Mouse (Mus musculus) cerebellum, adult (tissue): Measurements from ENCODE around the gene Zfp579.
"Not testable (repeated sequence)": the region's sequence is repeated elsewhere in the genome, so short reads cannot be mapped to it uniquely, and the experiment has no call there.

Source experiments
- ATAC-seq: cut with Nextera tagmentation; 2 replicates; pipeline ENCODE4 v1.9.2; 2017; ENCODE audit warnings: mild to moderate bottlenecking, moderate library complexity, mixed read lengths; ENCODE audit not compliant: insufficient number of reproducible peaks, low FRiP score, low TSS enrichment

The Zfp579 gene

DNA sequence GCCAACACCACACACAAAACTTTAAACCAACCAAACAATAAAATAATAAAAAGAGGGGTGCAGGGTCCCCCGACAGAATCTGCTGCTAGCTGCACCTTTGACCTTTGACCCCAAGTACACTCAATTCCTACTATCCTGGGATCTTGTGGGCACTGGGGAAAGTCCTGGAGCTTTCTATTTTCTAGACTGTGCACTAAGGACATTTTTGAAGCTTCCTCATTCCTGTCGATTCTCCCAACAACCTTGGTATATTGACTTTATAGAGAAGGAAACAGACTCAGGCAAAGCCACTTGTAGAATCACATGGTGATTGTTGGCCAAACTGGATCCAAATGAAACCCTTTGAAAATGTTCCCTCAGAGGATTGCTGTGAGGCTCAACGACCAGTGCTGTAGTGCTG, 20.1 kb upstream of the Zfp579 start:
- no peak for ATAC-seq

DNA sequence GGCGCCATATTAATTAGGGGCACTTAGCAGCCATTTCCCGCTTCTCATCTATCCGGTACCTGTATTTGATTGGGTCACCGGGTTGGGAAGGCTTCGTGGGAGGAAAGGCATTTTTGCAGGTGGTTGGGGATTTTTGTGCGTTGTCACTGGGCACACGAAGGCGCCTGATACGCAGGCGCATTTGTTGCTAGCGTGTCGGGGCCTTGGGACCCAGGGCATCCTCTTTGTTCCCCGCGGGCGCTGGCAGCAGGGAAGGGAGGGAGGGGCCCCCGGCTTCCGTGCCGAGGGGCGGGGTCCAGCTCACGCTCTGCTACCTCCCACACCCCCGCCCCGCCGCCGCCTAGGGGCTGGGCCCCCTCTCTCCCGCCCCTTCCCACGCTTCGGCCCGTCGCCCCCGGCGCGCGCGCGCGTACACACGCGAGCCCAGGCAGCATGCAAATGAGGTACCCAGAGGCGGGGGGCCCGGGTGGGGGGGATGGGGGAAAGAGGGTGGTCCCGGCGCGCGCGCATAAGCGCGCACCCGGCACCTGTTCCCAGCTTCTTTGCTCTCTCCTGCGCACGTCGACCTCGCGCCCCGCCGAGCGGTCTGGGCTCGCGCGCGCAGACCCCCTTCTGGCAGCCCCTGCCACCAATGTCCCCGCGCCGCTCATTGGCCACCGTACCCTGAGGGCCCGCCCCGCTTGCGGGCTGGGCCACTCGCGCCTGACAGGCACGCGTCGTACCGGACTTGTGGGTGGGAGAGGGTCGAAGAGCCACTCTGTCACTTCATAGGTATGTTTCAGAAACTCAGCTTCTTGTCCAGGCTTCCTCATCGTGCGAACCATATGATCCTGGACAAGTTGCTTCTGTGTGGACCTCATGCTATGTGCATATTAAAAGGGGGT, 19.4 kb upstream of the Zfp579 start, which contains the start of gene Gm44973:
Gene Gm44973, plus strand, starts transcription at position 379 of the 884 bp plus-strand sequence.
- ATAC-seq, result peak; percentile 81

DNA sequence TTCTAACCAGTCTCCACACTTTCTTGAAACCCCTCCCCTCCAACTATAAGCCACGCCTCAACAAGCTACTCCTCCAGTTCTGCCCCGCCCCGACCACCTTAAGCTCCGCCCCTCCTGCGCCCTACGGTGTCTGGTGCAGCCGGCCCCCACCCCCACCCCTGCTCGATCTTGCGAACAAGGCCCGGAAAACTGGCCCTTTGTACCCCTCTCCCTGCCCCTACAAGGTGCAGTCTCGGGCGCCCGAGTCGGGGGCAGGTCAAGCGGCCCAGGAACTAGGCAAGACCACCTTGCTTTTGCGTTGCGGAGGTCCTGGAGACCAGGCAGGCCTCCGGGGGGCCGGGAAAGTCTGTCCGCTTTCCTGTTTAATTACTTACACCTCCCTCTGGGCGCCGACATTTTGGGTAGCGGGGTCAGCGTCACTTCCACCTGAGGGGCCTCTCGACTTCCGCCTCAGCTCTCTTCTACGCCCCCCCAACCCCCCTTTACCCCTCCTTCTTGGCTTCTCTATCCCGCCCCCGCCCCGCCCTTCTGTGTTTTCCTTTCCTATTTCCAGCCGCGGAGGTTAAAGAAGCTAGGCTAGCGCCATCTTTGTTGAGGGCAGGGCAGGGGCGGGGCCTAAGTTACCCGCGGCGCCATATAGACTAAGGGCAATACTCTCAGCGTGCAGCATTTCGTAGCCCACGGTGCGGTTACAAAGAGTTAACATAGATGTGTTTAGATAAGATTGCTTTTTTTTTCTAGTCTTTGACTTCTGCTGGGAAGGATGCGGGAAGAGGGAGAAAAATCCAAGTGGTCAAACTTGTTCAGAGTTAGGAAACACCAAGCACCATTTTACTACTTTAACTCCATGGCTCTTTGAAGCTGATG, 18.5 kb upstream of the Zfp579 start, which contains the start of the genes Zfp524 and Fiz1:
Gene Zfp524, plus strand, starts transcription at position 165 of the 867 bp plus-strand sequence.
Gene Fiz1, minus strand, starts transcription at position 447 of the 867 bp plus-strand sequence.
- ATAC-seq, result peak; percentile 36; the same call in 1 of the 2 replicates

- ATAC-seq, result no peak
Observed at GRCm38 (mm10) chr7:5012681-5013513, 16.9 kb upstream of the Zfp579 start.

- ATAC-seq, result no peak
Observed at GRCm38 (mm10) chr7:5008229-5008628, 12.3 kb upstream of the Zfp579 start.

DNA sequence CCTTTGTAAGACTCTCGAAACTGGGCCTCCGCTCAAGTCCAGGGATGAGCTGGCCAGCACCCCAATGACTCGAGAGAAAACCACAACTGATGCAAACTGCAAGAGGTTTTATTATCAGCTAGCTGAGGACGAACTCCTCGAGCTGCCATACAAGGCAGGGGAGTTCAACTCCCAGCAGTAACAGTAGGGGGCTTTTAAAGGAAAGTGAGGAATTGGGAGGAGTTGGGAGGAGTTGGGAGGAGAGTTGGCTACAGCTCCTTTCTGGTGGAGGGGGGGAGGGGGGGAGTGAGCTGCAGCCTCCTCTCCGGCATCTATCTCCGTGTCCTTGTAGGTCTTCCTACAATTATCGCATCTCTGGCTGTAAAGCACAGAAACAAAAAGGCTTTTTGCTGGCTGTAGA, 6.9 kb upstream of the Zfp579 start:
- ATAC-seq, result not testable (repeated sequence)

DNA sequence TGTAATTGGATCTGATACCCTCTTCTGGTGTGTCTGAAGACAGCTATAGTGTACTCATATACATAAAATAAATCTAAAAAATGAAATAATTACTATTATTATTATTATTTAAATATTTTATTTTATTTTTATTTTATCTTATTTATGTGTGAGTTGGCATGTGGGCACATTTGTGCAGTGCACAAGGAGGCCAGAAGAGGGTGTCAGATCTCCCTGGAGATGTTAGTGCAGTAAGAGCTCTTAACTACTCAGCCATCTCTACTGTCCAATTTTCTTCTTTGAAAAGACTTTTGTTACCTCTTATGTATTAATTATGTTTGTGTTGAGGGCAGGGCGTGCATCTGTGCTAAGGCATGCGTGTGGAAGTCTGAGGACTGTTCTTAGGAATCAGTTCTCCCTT, 3.9 kb upstream of the Zfp579 start:
- no peak for ATAC-seq

DNA sequence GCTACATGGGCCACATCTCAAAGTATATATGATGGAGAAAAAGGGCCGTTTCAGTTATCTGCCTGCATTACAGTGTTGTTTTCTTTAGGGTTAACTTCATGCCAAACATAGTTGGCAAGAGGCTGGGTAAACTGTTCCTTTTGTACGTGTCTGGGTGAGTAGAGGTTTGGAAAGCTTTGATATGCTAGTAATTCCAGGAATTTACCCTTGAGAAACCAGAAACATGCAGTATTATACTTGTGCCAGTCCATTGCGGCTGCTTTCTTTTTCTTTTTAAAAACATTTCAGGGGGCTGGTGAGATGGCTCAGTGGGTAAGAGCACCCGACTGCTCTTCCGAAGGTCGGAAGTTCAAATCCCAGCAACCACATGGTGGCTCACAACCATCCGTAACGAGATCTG, 976 bp upstream of the Zfp579 start:
- ATAC-seq, result no peak

DNA sequence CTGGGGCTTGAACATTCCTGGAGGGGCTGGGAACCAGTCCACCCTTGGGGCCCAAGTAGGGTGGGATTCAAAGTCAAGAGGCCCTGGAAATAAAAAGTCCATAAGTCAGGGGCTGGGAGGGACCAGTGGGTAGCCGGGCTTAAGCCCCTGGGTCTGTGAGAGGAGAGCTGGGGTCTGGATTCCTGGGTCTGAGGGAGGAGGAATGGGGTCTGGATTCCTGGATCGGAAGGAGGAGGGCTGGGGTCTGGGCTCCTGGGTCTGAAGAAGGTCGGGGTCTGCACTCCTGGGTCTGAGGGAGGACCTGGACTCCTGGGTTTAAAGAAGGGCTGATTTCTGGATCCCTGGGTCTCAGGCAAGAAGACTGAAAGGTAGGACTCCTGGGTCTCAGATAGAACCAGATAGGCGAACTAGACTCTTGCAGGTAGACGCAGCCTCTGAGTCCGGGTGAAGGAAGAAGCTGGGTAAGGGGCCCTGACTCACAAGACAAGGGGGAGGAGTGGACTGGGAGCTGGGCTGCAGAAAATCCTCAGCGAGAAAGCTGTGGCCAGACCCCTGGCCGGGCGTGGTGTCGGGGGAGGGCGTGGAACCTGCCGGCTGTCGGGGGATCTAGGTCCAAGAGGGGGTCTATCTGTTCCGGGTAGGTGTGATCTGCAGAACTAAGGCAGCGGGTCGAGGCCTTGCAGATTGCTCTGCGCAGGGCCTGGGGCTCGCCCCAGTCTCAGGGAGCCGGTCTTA, 523 bp downstream of the Zfp579 start:
- no peak for ATAC-seq

GRCm38 (mm10) chr7:4993999-4994788, 1.8 kb downstream of the Zfp579 start:
- no peak; the same call in 1 of the 2 replicates for ATAC-seq

DNA sequence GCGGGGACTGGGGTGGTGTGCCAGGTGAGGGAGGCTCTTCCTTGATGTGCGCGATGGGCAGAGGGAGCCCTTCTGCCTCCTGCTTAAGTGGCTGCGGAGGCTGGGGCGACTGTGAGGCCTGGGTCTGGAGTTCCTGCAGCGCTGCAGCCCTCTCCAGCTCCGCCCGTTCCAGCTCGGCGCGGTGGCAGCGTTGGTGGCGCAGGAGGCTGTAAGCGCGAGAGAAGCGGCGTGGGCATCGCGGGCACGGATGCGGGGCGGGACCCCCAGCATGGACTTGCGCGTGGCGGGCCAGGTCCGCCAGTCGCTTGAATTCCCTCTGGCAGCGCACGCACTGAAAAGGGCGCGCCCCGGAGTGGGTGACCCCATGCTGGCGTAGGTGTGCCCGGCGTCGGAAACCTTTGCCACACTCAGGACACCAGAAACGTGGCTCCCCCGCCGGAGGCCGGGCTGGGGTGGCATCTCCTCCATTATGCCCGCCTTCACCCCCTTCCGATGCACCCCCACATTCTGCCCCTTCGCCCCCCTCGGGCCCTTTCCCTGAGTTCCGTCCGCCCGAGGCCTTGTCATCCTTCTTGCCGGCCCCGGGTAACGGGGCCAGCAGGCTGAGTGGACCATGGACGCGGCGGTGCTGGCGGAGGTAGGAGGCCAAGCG, 2.5 kb downstream of the Zfp579 start:
- no peak for ATAC-seq

DNA sequence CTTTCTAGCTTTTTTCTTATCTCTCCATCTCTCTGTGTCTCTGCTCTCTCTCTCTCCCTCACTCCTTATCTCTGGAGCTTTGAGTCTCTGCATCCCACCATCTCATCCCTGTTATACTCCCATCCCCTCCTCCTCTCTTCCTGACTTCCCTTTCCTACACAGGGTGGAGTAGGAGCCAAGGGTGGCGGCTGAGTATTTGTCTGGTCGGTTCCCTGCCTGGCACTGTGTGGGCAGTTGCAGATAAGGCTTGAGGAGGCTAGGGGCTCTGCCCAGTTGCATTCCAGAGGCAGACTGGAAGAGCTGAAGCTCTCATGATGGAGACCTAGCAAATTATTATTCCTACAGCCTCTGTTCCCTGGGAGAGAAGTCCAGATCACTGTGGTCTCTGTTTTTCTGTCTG, 7.7 kb downstream of the Zfp579 start:
- no peak for ATAC-seq

GRCm38 (mm10) chr7:4976832-4977231, 19.1 kb downstream of the Zfp579 start:
- no peak for ATAC-seq

GRCm38 (mm10) chr7:4975455-4975854, 20.5 kb downstream of the Zfp579 start:
- ATAC-seq, result no peak

DNA sequence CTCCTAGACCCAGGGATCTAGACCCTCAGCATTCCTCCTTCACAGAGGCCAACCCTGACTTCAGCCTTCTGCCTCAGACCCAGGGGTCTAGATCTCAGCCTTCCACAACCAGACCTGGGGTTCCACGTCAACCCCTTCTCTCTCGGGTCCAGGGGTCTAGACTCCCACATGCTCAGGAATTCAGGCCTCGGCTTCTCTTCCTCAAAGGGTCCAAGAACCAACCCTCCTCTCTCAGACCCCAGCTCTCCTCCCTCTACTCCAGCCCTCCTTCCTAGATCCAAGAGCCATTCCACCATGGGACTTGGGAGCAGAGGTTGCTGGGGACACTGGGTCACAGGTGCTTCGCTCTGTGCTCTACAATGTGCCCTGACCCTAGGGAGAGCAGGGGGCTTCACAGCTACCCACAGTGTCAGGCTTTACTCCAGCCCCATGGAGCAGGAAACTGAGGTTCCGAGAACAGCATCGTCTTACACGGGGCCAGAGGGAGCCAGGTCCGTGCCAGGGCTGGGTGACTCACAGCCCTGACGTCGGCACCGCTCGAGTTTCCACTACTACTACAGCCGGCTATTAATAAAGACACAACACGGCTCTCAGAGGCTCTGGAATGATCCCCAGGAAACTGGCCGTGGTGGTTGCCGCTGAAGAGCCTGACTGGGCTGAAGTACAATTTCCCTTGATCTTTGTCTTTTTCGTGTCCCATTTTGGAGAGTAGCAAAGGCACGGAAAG, 23.5 kb downstream of the Zfp579 start:
- ATAC-seq, result no peak

DNA sequence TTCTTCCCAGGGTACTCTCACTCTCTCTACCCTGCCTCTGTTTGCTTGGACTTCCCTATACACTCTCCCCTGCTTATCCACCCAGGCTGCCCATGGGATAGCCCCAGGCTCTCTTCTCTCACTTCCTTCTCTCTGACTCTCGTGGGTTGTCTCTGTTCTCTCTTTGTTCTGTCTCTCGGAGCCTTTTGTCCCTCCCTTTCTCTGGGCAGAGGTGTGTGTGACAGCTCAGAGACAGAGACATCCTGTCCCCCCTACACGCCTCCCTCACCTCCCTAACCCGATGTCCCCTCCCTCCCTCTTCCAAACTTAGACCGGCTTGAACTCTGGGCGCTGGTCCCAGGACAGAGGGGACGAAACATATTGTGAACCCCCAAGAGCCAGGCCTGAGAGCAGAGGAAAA, 24.2 kb downstream of the Zfp579 start:
- ATAC-seq, result no peak

DNA sequence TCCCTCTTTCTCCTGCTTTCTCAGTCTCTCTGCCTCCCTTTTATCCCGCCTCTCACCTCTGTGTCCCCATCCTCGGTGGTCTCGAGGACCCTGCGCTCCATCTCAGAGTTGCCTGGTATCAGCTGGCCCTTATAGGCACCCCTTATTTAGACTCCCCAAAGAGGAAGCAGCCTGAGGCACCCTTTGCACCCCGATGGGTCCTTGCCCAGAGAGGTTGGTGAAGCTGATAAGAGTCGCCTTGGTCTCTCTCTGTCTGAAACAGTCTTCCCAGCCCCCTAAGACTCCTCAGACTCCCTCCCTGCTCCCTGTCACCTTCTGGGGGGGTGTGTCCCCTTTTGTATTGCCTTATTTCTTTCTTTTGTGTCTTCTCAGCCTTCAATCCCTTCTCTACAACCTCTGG, 24.9 kb downstream of the Zfp579 start, which contains the start of gene Sbk3:
Gene Sbk3, minus strand, starts transcription at position 101 of the 400 bp plus-strand sequence.
- ATAC-seq, result no peak
